8 mouse cellular contexts compared by ENCODE assay signal in the genomic region with DNA sequence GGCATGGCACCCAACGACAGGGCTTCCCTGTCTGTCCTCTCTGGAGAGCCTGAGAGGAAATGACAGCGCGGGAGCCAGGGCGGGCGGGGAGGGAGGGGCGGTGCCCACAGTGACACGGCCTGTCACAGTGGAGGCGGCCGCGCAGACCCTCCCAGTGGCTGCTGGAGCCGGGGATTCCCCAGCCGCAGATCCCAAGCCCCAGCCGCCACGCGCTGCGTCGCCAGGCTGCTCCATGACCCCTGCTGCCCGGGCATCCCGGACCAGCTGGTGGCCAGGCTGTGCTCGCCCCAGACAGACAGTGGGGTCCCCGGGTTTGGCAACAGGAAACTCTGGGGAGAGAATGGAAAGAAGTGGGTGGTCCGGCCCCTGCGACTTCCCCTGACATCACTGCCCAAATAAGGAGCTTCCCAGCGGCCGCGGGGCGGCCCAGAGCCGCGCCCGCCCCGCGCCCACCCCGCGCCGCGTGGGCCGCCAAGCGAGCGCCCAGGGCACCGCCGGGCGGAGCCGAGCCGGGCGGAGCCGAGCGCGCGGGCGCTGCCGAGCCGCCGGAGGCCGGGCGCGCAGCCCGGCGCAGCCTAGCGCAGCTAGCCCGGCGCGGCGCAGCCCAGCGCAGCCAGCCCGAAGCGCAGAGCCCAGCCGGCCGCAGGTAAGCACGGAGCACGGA. TPM values are rescaled to one million over a fixed set of nuclear protein-coding genes. Genes with fewer than 3 reads are reported as not detected.
DNase-seq lines count a peak whose midpoint lies in the region; ATAC-seq and TF ChIP-seq lines count a peak whose summit lies in the region.

No protein-coding gene starts in this region.

- H3K27ac ChIP-seq in embryonic facial prominence, embryonic 15.5 days (replicated peaks): no peak overlapping the region
- H3K27ac ChIP-seq in heart, embryonic 15.5 days: 0 out of 2 replicates have a peak overlapping the region, but pooled peaks have one; percentile 25
- no peak overlapping the region for H3K27ac ChIP-seq in kidney, postnatal 0 days
- H3K27ac ChIP-seq in liver, embryonic 11.5 days (ENCODE audit: low read depth, low read length): no peak overlapping the region
- no peak overlapping the region for H3K27ac ChIP-seq in stomach, embryonic 14.5 days (ENCODE audit: low read length)

- under 1% methylated on average over 68 of the region's 70 CpGs for WGBS in embryonic facial prominence, embryonic 15.5 days
- WGBS in heart, embryonic 15.5 days: under 1% methylated on average over 59 of the region's 70 CpGs
- WGBS in kidney, postnatal 0 days: under 1% methylated on average over 57 of the region's 70 CpGs
- under 1% methylated on average over 59 of the region's 70 CpGs for WGBS in liver, embryonic 11.5 days
- under 1% methylated on average over 62 of the region's 70 CpGs for WGBS in stomach, embryonic 14.5 days

- H3K27me3 ChIP-seq in embryonic facial prominence, embryonic 15.5 days: peaks cover 57% of the 10 kb centered on the region
- H3K27me3 ChIP-seq in heart, embryonic 15.5 days: peaks cover 47% of the 10 kb centered on the region
- peaks cover 17% of the 10 kb centered on the region for H3K27me3 ChIP-seq in kidney, postnatal 0 days (ENCODE audit: insufficient read depth, low read length)
- peaks cover 41% of the 10 kb centered on the region for H3K27me3 ChIP-seq in liver, embryonic 11.5 days (replicated peaks; ENCODE audit: control insufficient read depth, insufficient read depth, low read length)
- peaks cover 15% of the 10 kb centered on the region; the same call in 1 of the 2 replicates for H3K27me3 ChIP-seq in stomach, embryonic 14.5 days (ENCODE audit: control insufficient read depth, insufficient read depth, low read length)

- ATAC-seq in embryonic facial prominence, embryonic 15.5 days (ENCODE audit: insufficient number of reproducible peaks, low FRiP score, low TSS enrichment, low read depth): peak; percentile 87
- peak; percentile 82 for ATAC-seq in heart, embryonic 15.5 days (replicated peaks; ENCODE audit: insufficient number of reproducible peaks, insufficient read depth, low FRiP score, low read depth)
- peak; percentile 76 for ATAC-seq in kidney, postnatal 0 days (replicated peaks; ENCODE audit: low FRiP score, low read depth)
- ATAC-seq in liver, embryonic 11.5 days (replicated peaks; ENCODE audit: low FRiP score): peak; percentile 69; the same call in 1 of the 2 replicates
- peak; percentile 80 for ATAC-seq in stomach, embryonic 14.5 days (ENCODE audit: insufficient number of reproducible peaks, insufficient read depth, low FRiP score, low read depth)

- peak overlapping the region; percentile 61 for H3K4me3 ChIP-seq in embryonic facial prominence, embryonic 15.5 days (replicated peaks)
- H3K4me3 ChIP-seq in heart, embryonic 15.5 days: peak overlapping the region; percentile 70
- peak overlapping the region; percentile 51 for H3K4me3 ChIP-seq in kidney, postnatal 0 days (replicated peaks; ENCODE audit: low read depth, low read length)
- peak overlapping the region; percentile 50 for H3K4me3 ChIP-seq in liver, embryonic 11.5 days (ENCODE audit: low read depth, low read length)
- H3K4me3 ChIP-seq in stomach, embryonic 14.5 days (ENCODE audit: low read depth, low read length): peak overlapping the region; percentile 53

- no peak for TF ChIP-seq CTCF in kidney, postnatal 0 days (IDR thresholded peaks at IDR 0.05; ENCODE audit: low read depth)

- H3K9me3 ChIP-seq in embryonic facial prominence, embryonic 15.5 days (replicated peaks): no peaks in the 10 kb centered on the region
- no peaks in the 10 kb centered on the region for H3K9me3 ChIP-seq in heart, embryonic 15.5 days (replicated peaks)
- H3K9me3 ChIP-seq in kidney, postnatal 0 days (replicated peaks; ENCODE audit: low read length): no peaks in the 10 kb centered on the region
- H3K9me3 ChIP-seq in liver, embryonic 11.5 days (ENCODE audit: control insufficient read depth, low read length): no peaks in the 10 kb centered on the region
- H3K9me3 ChIP-seq in stomach, embryonic 14.5 days (ENCODE audit: control insufficient read depth, low read depth, low read length): no peaks in the 10 kb centered on the region

- no peaks in the 10 kb centered on the region for H3K36me3 ChIP-seq in embryonic facial prominence, embryonic 15.5 days
- H3K36me3 ChIP-seq in heart, embryonic 15.5 days: no peaks in the 10 kb centered on the region
- H3K36me3 ChIP-seq in kidney, postnatal 0 days (ENCODE audit: insufficient read depth, low read length): no peaks in the 10 kb centered on the region
- H3K36me3 ChIP-seq in liver, embryonic 11.5 days (ENCODE audit: control insufficient read depth, insufficient read depth, low read length): no peaks in the 10 kb centered on the region
- H3K36me3 ChIP-seq in stomach, embryonic 14.5 days (ENCODE audit: control insufficient read depth, insufficient read depth, low read length): no peaks in the 10 kb centered on the region

- H3K4me2 ChIP-seq in embryonic facial prominence, embryonic 15.5 days (replicated peaks): peak overlapping the region; percentile 96
- H3K4me2 ChIP-seq in heart, embryonic 15.5 days: peak overlapping the region; percentile 100
- H3K4me2 ChIP-seq in kidney, postnatal 0 days (ENCODE audit: low read length): peak overlapping the region; percentile 97
- H3K4me2 ChIP-seq in liver, embryonic 11.5 days: peak overlapping the region; percentile 82
- H3K4me2 ChIP-seq in stomach, embryonic 14.5 days (replicated peaks; ENCODE audit: low read depth, low read length): peak overlapping the region; percentile 96

- peak; percentile 87 for DNase-seq in 3134 (ENCODE audit: extremely low read depth, insufficient read length, low spot score)
- DNase-seq in adrenal gland, postnatal 14 days: peak; percentile 66
- DNase-seq in kidney, postnatal 0 days (ENCODE audit: low spot score): peak; percentile 63
- peak; percentile 54 for DNase-seq in liver, embryonic 11.5 days (ENCODE audit: low spot score)
- peak; percentile 75 for DNase-seq in naive thymus-derived CD4-positive, alpha-beta T cell, adult 2 months (ENCODE audit: low read depth)

- peak overlapping the region; percentile 42 for H3K9ac ChIP-seq in embryonic facial prominence, embryonic 15.5 days
- peak overlapping the region; percentile 58 for H3K9ac ChIP-seq in heart, embryonic 15.5 days
- H3K9ac ChIP-seq in kidney, postnatal 0 days (ENCODE audit: low read depth, low read length): peak overlapping the region; percentile 47; the same call in 1 of the 2 replicates
- no peak overlapping the region for H3K9ac ChIP-seq in liver, embryonic 11.5 days (ENCODE audit: low read depth, low read length)
- 0 out of 2 replicates have a peak overlapping the region, but pooled peaks have one; percentile 4 for H3K9ac ChIP-seq in stomach, embryonic 14.5 days (replicated peaks; ENCODE audit: low read depth, low read length)

- peaks cover 21% of the 10 kb centered on the region for H3K4me1 ChIP-seq in embryonic facial prominence, embryonic 15.5 days
- H3K4me1 ChIP-seq in heart, embryonic 15.5 days (replicated peaks): peaks cover 13% of the 10 kb centered on the region
- peaks cover 4% of the 10 kb centered on the region for H3K4me1 ChIP-seq in kidney, postnatal 0 days (replicated peaks; ENCODE audit: insufficient read depth, low read length)
- H3K4me1 ChIP-seq in liver, embryonic 11.5 days (replicated peaks; ENCODE audit: control insufficient read depth, insufficient read depth, low read length): no peaks in the 10 kb centered on the region
- no peaks in the 10 kb centered on the region; the same call in 1 of the 2 replicates for H3K4me1 ChIP-seq in stomach, embryonic 14.5 days (ENCODE audit: control insufficient read depth, insufficient read depth, low read length)

RNA-seq across cellular contexts. Expression of a gene that starts 32.3 kb away (rescaled TPM):
- not detected in 2 replicates for total RNA-seq in adrenal gland, postnatal 14 days (2021)
- not detected in 2 replicates for polyA plus RNA-seq in embryonic facial prominence, embryonic 15.5 days (2015; fragmentation: Nextera tagmentation; extraction: Ambion mirVana)
- not detected in 2 replicates for polyA plus RNA-seq in heart, embryonic 15.5 days (2015; fragmentation: Nextera tagmentation; extraction: Ambion mirVana)
- polyA plus RNA-seq in kidney, postnatal 0 days (2015; fragmentation: Nextera tagmentation; extraction: Ambion mirVana): not detected in 2 replicates
- polyA plus RNA-seq in liver, embryonic 11.5 days (2014; fragmentation: Nextera tagmentation; extraction: Ambion mirVana): not detected in 2 replicates
- polyA plus RNA-seq in stomach, embryonic 14.5 days (2014; fragmentation: Nextera tagmentation; extraction: Ambion mirVana): not detected in 2 replicates
